Mouse (Mus musculus): ENCODE measurements around the gene Nrp2. TPM values are rescaled to one million over a fixed set of nuclear protein-coding genes. Genes with fewer than 3 reads are reported as not detected.

Nrp2 gene
- polyA plus RNA-seq, 1 experiment from 2014 or later = 50.0 TPM

- no peaks in the 10 kb centered on the region for H3K9me3 ChIP-seq (replicated peaks)
- H3K27ac ChIP-seq (replicated peaks) = peak overlapping the region; percentile 41; the same call in 1 of the 2 replicates
- no peak for ATAC-seq (ENCODE audit: insufficient number of reproducible peaks, low FRiP score, low TSS enrichment, low read depth)
- 50% methylated on average over 13 of the region's 13 CpGs for WGBS
- no peaks in the 10 kb centered on the region for H3K27me3 ChIP-seq
- peaks cover 20% of the 10 kb centered on the region for H3K36me3 ChIP-seq
- H3K4me1 ChIP-seq = peaks cover 35% of the 10 kb centered on the region
- H3K4me3 ChIP-seq (replicated peaks) = no peak overlapping the region
- no peak overlapping the region for H3K9ac ChIP-seq
- H3K4me2 ChIP-seq (replicated peaks) = no peak overlapping the region
Observed at GRCm38 (mm10) chr1:62717552-62718236, 14.6 kb downstream of the Nrp2 start.

- Histone ChIP-seq H3K9me3 (replicated peaks) (no peaks in the 10 kb centered on the region), H3K9ac (no peak overlapping the region), H3K4me3 (replicated peaks) (no peak overlapping the region), H3K27ac (replicated peaks) (no peak overlapping the region), H3K4me2 (replicated peaks) (no peak overlapping the region), H3K4me1 (peaks cover 35% of the 10 kb centered on the region), H3K36me3 (peaks cover 24% of the 10 kb centered on the region), H3K27me3 (no peaks in the 10 kb centered on the region)
- no peak for ATAC-seq (ENCODE audit: insufficient number of reproducible peaks, low FRiP score, low TSS enrichment, low read depth)
- WGBS = 29% methylated on average over 5 of the region's 5 CpGs
Observed at GRCm38 (mm10) chr1:62718237-62718571, 15.1 kb downstream of the Nrp2 start.

GRCm38 (mm10) chr1:62718750-62719149 is 15.7 kb downstream of the Nrp2 start:
- WGBS = 72% methylated on average over 8 of the region's 8 CpGs
- Histone ChIP-seq H3K27me3 (no peaks in the 10 kb centered on the region), H3K36me3 (peaks cover 30% of the 10 kb centered on the region), H3K9me3 (replicated peaks) (no peaks in the 10 kb centered on the region), H3K4me1 (peaks cover 35% of the 10 kb centered on the region), H3K27ac (replicated peaks) (no peak overlapping the region), H3K4me3 (replicated peaks) (no peak overlapping the region), H3K4me2 (replicated peaks) (no peak overlapping the region), H3K9ac (no peak overlapping the region)
- no peak for ATAC-seq (ENCODE audit: insufficient number of reproducible peaks, low FRiP score, low TSS enrichment, low read depth)

GRCm38 (mm10) chr1:62719770-62720169 is 16.7 kb downstream of the Nrp2 start:
- no peak overlapping the region for H3K9ac ChIP-seq
- WGBS = 81% methylated on average over 6 of the region's 6 CpGs
- no peaks in the 10 kb centered on the region for H3K27me3 ChIP-seq
- H3K4me2 ChIP-seq (replicated peaks) = no peak overlapping the region
- H3K36me3 ChIP-seq = peaks cover 33% of the 10 kb centered on the region
- H3K4me1 ChIP-seq = peaks cover 43% of the 10 kb centered on the region
- ATAC-seq (ENCODE audit: insufficient number of reproducible peaks, low FRiP score, low TSS enrichment, low read depth) = no peak
- no peak overlapping the region for H3K27ac ChIP-seq (replicated peaks)
- H3K4me3 ChIP-seq (replicated peaks) = no peak overlapping the region
- H3K9me3 ChIP-seq (replicated peaks) = no peaks in the 10 kb centered on the region

GRCm38 (mm10) chr1:62720176-62720575 is 17.1 kb downstream of the Nrp2 start:
- Histone ChIP-seq H3K27ac (replicated peaks) (no peak overlapping the region), H3K27me3 (no peaks in the 10 kb centered on the region), H3K4me1 (peaks cover 47% of the 10 kb centered on the region), H3K4me2 (replicated peaks) (no peak overlapping the region), H3K9me3 (replicated peaks) (no peaks in the 10 kb centered on the region), H3K4me3 (replicated peaks) (no peak overlapping the region), H3K36me3 (peaks cover 33% of the 10 kb centered on the region), H3K9ac (no peak overlapping the region)
- no peak for ATAC-seq (ENCODE audit: insufficient number of reproducible peaks, low FRiP score, low TSS enrichment, low read depth)
- 68% methylated on average over 3 of the region's 3 CpGs for WGBS

GRCm38 (mm10) chr1:62720727-62721705 is 17.9 kb downstream of the Nrp2 start:
- Histone ChIP-seq H3K27me3 (no peaks in the 10 kb centered on the region), H3K27ac (replicated peaks) (no peak overlapping the region), H3K4me2 (replicated peaks) (no peak overlapping the region), H3K9me3 (replicated peaks) (no peaks in the 10 kb centered on the region), H3K4me1 (peaks cover 43% of the 10 kb centered on the region), H3K36me3 (peaks cover 33% of the 10 kb centered on the region), H3K4me3 (replicated peaks) (no peak overlapping the region), H3K9ac (no peak overlapping the region)
- ATAC-seq (ENCODE audit: insufficient number of reproducible peaks, low FRiP score, low TSS enrichment, low read depth) = no peak
- WGBS = 65% methylated on average over 13 of the region's 13 CpGs

- Histone ChIP-seq H3K36me3 (peaks cover 33% of the 10 kb centered on the region), H3K27ac (replicated peaks) (no peak overlapping the region)
Observed at GRCm38 (mm10) chr1:62721706-62722187, 18.7 kb downstream of the Nrp2 start.

GRCm38 (mm10) chr1:62722526-62722925 is 19.4 kb downstream of the Nrp2 start:
- Histone ChIP-seq H3K4me3 (replicated peaks) (no peak overlapping the region), H3K9ac (no peak overlapping the region), H3K36me3 (peaks cover 33% of the 10 kb centered on the region), H3K9me3 (replicated peaks) (no peaks in the 10 kb centered on the region), H3K4me1 (peaks cover 35% of the 10 kb centered on the region), H3K27ac (replicated peaks) (no peak overlapping the region), H3K4me2 (replicated peaks) (no peak overlapping the region), H3K27me3 (no peaks in the 10 kb centered on the region)
- 72% methylated on average over 8 of the region's 8 CpGs for WGBS
- no peak for ATAC-seq (ENCODE audit: insufficient number of reproducible peaks, low FRiP score, low TSS enrichment, low read depth)

More at GRCm38 (mm10) chr1:62721706-62722187, 18.7 kb downstream of the Nrp2 start:
- H3K4me2 ChIP-seq (replicated peaks) = no peak overlapping the region
- H3K9me3 ChIP-seq (replicated peaks) = no peaks in the 10 kb centered on the region
- H3K4me1 ChIP-seq = peaks cover 43% of the 10 kb centered on the region
- H3K9ac ChIP-seq = no peak overlapping the region
- no peak overlapping the region for H3K4me3 ChIP-seq (replicated peaks)
- WGBS = 59% methylated on average over 7 of the region's 7 CpGs
- H3K27me3 ChIP-seq = no peaks in the 10 kb centered on the region
- ATAC-seq (ENCODE audit: insufficient number of reproducible peaks, low FRiP score, low TSS enrichment, low read depth) = no peak

GRCm38 (mm10) chr1:62723891-62724290 is 20.8 kb downstream of the Nrp2 start:
- no peaks in the 10 kb centered on the region for H3K9me3 ChIP-seq (replicated peaks)
- peaks cover 32% of the 10 kb centered on the region for H3K36me3 ChIP-seq
- no peak overlapping the region for H3K4me2 ChIP-seq (replicated peaks)
- no peak overlapping the region for H3K4me3 ChIP-seq (replicated peaks)
- whole genome bisulfite sequencing = 81% methylated on average over 5 of the region's 5 CpGs
- H3K27ac ChIP-seq (replicated peaks) = 0 out of 2 replicates have a peak overlapping the region, but pooled peaks have one; percentile 8
- H3K27me3 ChIP-seq = no peaks in the 10 kb centered on the region
- H3K9ac ChIP-seq = no peak overlapping the region
- no peak for ATAC-seq (ENCODE audit: insufficient number of reproducible peaks, low FRiP score, low TSS enrichment, low read depth)
- peaks cover 35% of the 10 kb centered on the region for H3K4me1 ChIP-seq

GRCm38 (mm10) chr1:62724461-62725021 is 21.5 kb downstream of the Nrp2 start:
- 65% methylated on average over 6 of the region's 6 CpGs for WGBS
- ATAC-seq (ENCODE audit: insufficient number of reproducible peaks, low FRiP score, low TSS enrichment, low read depth) = 0 out of 2 replicates have a peak, but pooled peaks have one; percentile 17
- Histone ChIP-seq H3K4me2 (replicated peaks) (no peak overlapping the region), H3K9ac (no peak overlapping the region), H3K4me3 (replicated peaks) (no peak overlapping the region), H3K4me1 (peaks cover 41% of the 10 kb centered on the region), H3K27me3 (no peaks in the 10 kb centered on the region), H3K27ac (replicated peaks) (peak overlapping the region; percentile 8; the same call in 1 of the 2 replicates), H3K36me3 (peaks cover 26% of the 10 kb centered on the region; the same call in 1 of the 2 replicates), H3K9me3 (replicated peaks) (no peaks in the 10 kb centered on the region)

All from embryonic facial prominence, embryonic 15.5 days (tissue).